Mouse (Mus musculus): ENCODE data around the gene Pxmp4.
A peak's percentile ranks its signal among the peaks of the same experiment; 100 is the strongest.

Pxmp4 gene

DNA sequence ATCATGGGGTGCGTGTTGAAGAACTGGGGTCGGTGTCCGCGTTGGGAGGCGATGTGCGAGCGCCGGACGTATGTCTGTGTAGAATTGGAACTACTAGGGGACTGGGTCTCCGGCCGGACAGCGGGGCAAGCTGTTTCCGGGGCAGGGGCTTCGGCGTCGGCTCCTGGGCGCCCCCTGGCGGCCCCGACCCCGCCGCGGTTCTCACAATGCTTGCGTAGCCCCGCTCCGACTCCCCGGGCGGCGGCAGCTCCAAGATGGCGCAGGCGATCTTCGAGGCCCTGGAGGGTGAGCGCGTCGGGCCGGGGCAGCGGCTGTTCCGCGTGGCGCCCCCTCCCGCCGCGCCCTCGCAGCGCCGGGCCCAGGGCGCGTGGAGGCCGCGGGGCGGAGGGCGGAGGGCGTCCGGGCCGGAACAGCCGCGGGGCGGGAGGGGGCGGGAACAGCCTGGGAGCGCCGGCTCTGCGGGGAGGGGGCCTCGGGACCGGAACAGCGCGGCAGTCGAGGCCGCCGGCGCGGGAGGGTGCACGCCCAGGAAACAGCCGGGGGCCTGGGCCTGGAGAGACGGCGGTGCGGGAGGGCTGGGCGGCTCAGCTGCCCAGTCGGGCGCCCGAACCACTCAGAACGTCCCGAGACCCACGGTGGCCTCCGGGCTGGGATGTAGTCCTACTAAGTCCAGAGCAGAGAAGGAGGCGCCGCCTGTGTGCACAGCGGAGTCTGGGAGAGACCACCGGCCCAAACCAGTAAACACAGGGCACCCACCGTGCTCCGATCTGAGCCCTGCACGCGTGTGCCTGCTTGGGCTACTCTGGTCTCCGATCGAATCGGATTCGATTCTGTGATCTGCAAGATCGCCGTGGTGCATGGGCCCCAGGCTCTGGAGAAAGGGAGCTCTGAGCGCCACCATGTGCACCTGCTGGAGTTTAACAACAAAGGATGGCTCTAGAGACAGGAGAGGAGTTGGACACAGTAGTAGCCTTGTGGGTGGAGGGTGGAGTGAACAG, 9.9 kb upstream of the Pxmp4 start, which contains the start of the genes Zfp341 and 4930519P11Rik:
Zfp341 (plus strand) TSS at position 180 of the 998 bp plus-strand sequence.
4930519P11Rik (minus strand) TSS at position 320 of the 998 bp plus-strand sequence.
- peak; percentile 80 for ATAC-seq (ENCODE audit: insufficient number of reproducible peaks, low FRiP score, low TSS enrichment)

- ATAC-seq (ENCODE audit: insufficient number of reproducible peaks, low FRiP score, low TSS enrichment): no peak
Measured at GRCm38 (mm10) chr2:154609050-154609767, 5.7 kb upstream of the Pxmp4 start.

GRCm38 (mm10) chr2:154606965-154607364, 3.5 kb upstream of the Pxmp4 start:
- ATAC-seq (ENCODE audit: insufficient number of reproducible peaks, low FRiP score, low TSS enrichment): no peak

GRCm38 (mm10) chr2:154604156-154604555, 648 bp upstream of the Pxmp4 start:
- no peak for ATAC-seq (ENCODE audit: insufficient number of reproducible peaks, low FRiP score, low TSS enrichment)

- ATAC-seq (ENCODE audit: insufficient number of reproducible peaks, low FRiP score, low TSS enrichment): no peak
Measured at GRCm38 (mm10) chr2:154603007-154603637, 386 bp downstream of the Pxmp4 start.

- no peak for ATAC-seq (ENCODE audit: insufficient number of reproducible peaks, low FRiP score, low TSS enrichment)
Measured at GRCm38 (mm10) chr2:154601324-154601723, 2.2 kb downstream of the Pxmp4 start.

GRCm38 (mm10) chr2:154600586-154600985, 2.9 kb downstream of the Pxmp4 start:
- no peak for ATAC-seq (ENCODE audit: insufficient number of reproducible peaks, low FRiP score, low TSS enrichment)

GRCm38 (mm10) chr2:154597399-154597798, 6.1 kb downstream of the Pxmp4 start:
- no peak for ATAC-seq (ENCODE audit: insufficient number of reproducible peaks, low FRiP score, low TSS enrichment)

- ATAC-seq (ENCODE audit: insufficient number of reproducible peaks, low FRiP score, low TSS enrichment): no peak
Measured at GRCm38 (mm10) chr2:154595775-154596174, 7.7 kb downstream of the Pxmp4 start.

DNA sequence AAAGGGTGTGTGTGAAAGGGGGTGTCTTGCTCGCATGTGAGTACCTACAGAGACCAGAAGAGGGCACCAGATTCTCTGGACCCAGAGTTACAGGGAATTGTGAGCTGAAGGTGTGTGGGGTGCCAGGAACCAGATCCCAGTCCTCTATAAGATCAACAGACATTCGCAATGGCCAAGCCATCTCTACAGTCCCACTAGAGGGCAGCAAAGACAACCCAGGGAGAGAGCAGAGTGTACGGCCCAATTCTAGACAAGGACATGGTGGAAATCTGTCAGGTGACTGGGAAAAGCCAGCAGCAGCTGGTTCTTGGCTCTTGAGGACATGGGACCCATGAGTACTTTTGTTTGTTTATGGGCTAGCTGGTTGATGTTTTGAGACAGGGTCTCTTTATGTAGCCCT, 10.5 kb downstream of the Pxmp4 start:
- no peak for ATAC-seq (ENCODE audit: insufficient number of reproducible peaks, low FRiP score, low TSS enrichment)

GRCm38 (mm10) chr2:154591239-154591638, 12.3 kb downstream of the Pxmp4 start:
- no peak for ATAC-seq (ENCODE audit: insufficient number of reproducible peaks, low FRiP score, low TSS enrichment)

DNA sequence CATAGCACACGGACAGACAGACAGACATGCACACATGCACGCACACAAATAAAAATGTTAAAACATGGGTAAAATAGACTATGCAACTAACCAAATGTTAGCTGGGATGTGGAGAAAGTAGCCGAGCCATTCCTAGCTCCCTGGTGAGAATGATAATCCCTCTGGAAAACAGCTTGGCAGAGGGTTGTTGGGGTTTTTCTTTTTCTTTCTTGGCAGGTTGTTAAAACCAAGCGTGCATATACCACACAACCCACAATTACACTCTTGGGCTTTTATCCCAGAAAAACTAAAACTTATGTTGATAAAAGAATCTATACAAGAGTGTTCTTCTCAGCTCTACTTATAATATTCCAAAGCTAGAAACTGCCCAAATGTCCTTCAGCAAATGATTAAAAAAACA, 14.5 kb downstream of the Pxmp4 start:
- ATAC-seq (ENCODE audit: insufficient number of reproducible peaks, low FRiP score, low TSS enrichment): no peak

DNA sequence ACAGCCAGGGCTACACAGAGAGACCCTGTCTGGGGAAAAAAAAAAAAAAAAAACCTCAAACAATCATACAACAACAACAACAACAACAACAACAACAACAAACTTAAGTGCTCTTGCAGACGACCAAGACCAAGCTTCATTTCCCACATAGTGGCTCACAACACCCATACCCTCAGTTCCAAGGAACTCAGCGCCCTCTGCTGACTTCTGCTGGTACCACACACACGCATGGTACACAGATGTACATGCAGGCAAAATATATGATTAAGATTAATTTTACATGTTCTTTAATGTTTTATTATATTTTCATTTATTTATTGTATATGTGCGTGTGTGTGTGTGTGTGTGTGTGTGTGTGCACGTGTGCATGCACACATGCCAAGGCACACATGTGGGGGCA, 17.1 kb downstream of the Pxmp4 start:
- ATAC-seq (ENCODE audit: insufficient number of reproducible peaks, low FRiP score, low TSS enrichment): no peak

DNA sequence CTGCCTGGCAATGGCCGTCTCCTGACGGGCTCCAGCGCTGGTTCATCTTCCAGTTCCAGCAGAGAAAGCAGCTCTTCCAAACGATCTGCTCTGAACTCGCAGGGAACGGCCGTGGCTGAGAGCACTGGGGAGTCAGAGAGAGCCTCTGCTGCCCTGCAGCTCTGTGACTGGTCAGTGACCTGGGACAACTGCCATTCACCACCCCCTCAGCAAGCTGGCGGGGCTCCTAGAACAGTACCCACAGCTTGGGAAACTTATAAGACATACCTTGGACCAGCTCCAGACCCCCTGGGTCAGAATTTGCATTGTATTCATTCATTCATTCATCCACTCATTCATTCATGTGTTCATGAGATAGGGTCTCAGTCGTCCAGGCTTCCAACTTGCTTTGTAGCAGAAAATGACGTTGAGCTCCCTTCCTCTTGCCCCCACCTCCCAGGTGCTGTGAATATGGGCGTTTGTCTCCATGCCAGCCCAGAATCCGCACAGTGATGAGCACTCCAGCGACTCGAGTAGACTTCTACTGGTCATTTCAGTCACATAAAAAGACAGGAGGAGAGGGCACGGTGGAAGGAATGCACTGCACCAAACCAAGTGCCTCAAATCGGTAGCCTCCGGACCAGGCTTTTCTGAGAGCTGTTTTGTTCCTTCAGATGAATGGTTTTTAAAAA, 18.4 kb downstream of the Pxmp4 start:
- ATAC-seq (ENCODE audit: insufficient number of reproducible peaks, low FRiP score, low TSS enrichment): no peak

DNA sequence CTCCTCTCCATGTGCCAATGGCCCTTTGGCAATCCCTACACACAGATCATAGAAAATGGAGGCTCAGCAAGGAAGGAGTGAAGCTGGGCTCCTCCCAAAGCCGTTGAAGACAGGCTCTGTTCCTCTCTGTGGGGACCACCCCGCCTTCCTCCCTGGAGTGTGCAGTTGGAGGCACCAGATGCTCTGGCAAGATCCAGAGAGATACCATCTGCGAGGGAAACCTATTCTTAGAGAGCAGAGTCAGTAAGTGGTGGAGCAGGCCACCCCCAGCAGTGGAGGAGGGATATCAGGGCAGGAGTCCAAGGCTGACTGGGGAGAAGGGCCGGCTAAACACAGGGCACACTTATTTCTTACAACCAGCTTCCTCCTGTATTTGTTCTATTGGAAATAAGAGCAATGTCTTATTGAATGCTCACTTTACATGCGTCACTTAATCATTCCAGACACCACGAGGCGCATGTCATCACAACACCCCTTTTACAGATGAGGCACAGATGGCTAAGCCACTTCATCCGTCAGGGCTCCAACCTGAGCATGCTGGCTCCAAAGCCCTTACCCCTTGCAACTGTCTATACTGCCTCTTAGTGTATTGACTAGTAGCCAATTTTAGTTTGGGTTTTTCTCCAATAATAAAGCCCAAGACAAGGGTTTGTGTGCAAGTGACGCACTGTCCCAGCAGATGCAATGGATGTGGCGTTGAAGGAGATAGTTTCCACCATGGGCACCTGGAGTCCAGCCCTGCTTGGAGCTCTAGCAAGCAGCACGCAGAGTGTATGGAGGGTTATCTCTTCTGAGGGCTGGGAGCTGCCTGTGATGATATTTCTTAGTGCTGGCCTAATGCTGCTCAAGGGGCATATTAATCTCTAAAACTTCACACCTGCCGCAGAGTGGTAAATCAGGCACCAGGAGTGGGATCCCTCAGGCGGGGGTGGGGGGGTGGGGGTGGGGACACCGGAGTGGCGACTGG, 19.3 kb downstream of the Pxmp4 start:
- peak; percentile 79; the same call in 1 of the 2 replicates for ATAC-seq (ENCODE audit: insufficient number of reproducible peaks, low FRiP score, low TSS enrichment)

- no peak for ATAC-seq (ENCODE audit: insufficient number of reproducible peaks, low FRiP score, low TSS enrichment)
Measured at GRCm38 (mm10) chr2:154581421-154581820, 22.1 kb downstream of the Pxmp4 start.

DNA sequence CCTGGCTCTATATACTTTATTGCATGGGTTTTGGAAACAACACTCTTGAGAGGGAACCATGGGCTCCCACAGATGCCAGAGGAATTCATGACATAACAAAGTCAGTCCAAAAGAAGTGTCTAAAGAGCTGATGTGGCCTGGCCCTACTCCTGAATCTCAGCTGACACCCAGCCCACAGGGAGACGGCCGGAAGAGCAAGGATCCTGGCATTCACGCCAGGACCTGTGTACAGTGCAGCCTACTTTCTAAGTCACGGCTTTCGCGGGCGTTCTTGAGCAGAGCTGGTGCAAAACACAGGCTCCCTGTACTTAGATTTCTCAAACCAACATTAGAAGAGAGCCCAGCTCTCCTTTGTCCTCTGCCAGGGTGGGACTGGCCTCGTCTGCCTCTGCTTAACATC, 22.9 kb downstream of the Pxmp4 start:
- no peak for ATAC-seq (ENCODE audit: insufficient number of reproducible peaks, low FRiP score, low TSS enrichment)

DNA sequence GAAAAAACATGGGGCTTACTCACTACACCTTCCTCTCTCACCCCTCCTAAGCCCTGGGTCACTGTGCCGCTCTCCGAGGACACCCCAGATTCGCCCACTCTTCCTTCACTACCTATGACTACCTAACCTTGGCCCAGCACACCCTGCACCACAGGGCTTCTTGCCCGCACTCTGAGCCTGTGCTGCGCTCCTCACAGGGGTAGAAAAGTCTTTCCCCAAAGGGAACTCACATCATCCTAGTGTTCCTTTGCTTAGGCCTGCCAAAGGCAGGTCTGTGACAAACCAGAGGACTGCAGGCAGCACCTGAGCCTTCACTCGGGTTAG, 25.8 kb downstream of the Pxmp4 start:
- ATAC-seq (ENCODE audit: insufficient number of reproducible peaks, low FRiP score, low TSS enrichment): no peak

All from cerebellum, adult (tissue).